In genomic region chr8:48649415-48649814, GRCm38 (mm10) we compare ENCODE assay signal across 11 mouse cellular contexts.
"Had no signal": no experiment of that assay in that cellular context is flagged by ENCODE, and none has a peak within 500 bp of the region (broad histone marks: within the 10 kb centered on the region; RNA-seq: fewer than 3 reads in every experiment).

No protein-coding gene starts in this region.

- H3K27ac ChIP-seq: hindbrain, embryonic 15.5 days; limb, embryonic 12.5 days; liver, embryonic 13.5 days; midbrain, embryonic 13.5 days; stomach, embryonic 15.5 days had no signal

- DNase-seq: kidney, adult 18-20 months; liver; liver, embryonic 13.5 days; liver, postnatal 0 days; right cerebral cortex, postnatal 14 days; thymus, adult 2 months; thymus, postnatal 25 days had no signal

- H3K36me3 ChIP-seq: hindbrain, embryonic 15.5 days; limb, embryonic 12.5 days; liver, embryonic 13.5 days; midbrain, embryonic 13.5 days; stomach, embryonic 15.5 days had no signal

- H3K9ac ChIP-seq: hindbrain, embryonic 15.5 days; limb, embryonic 12.5 days; liver, embryonic 13.5 days; liver, postnatal 0 days; midbrain, embryonic 13.5 days; stomach, embryonic 15.5 days had no signal

- H3K4me1 ChIP-seq: hindbrain, embryonic 15.5 days; liver, embryonic 13.5 days; stomach, embryonic 15.5 days had no signal

- ATAC-seq: liver, postnatal 0 days; midbrain, embryonic 13.5 days had no signal

- H3K27me3 ChIP-seq: hindbrain, embryonic 15.5 days; limb, embryonic 12.5 days; liver, embryonic 13.5 days; midbrain, embryonic 13.5 days; stomach, embryonic 15.5 days had no signal

- H3K4me3 ChIP-seq: hindbrain, embryonic 15.5 days; limb, embryonic 12.5 days; liver, embryonic 13.5 days; midbrain, embryonic 13.5 days; stomach, embryonic 15.5 days had no signal

- H3K9me3 ChIP-seq: hindbrain, embryonic 15.5 days; limb, embryonic 12.5 days; liver, embryonic 13.5 days; midbrain, embryonic 13.5 days; stomach, embryonic 15.5 days had no signal

- H3K4me2 ChIP-seq: hindbrain, embryonic 15.5 days; limb, embryonic 12.5 days; liver, embryonic 13.5 days; midbrain, embryonic 13.5 days; stomach, embryonic 15.5 days had no signal
